Mouse (Mus musculus) Patski (cell line): Measurements from ENCODE around the gene Med24. TPM values are rescaled to one million over a fixed set of nuclear protein-coding genes. Genes with fewer than 3 reads are reported as not detected.
"Not testable (repeated sequence)": the region's sequence is repeated elsewhere in the genome, so short reads cannot be mapped to it uniquely, and the experiment has no call there.

ENCODE experiments used
- ATAC-seq: fragments of 100-300 bp; one replicate; pipeline ENCODE4 v1.8.0; 2021
- CTCF ChIA-PET: fragments of 350-600 bp; sonication (Branson Sonifier 250); formaldehyde crosslinking; loops from one replicate; lab custom pipeline; 2022; ENCODE audit warnings: inconsistent platforms; lab: Charles Lee
- POLR2A ChIA-PET: fragments of 350-600 bp; sonication (Branson Sonifier 250); formaldehyde crosslinking; loops from one replicate; lab custom pipeline; 2022; ENCODE audit warnings: antibody characterized with exemption, inconsistent platforms; lab: Charles Lee
- DNase-seq: peaks from one replicate; pipeline ENCODE4 v3.0.0-alpha.2; 2011; ENCODE audit warnings: low read depth, low spot score
- H3K27me3 ChIP-seq: fragments of 371-371 bp; one replicate; pipeline ENCODE4 v1.5.1; 2021
- CTCF ChIP-seq: fragments of 100-300 bp; IDR thresholded peaks from one replicate; pipeline ENCODE4 v1.5.1; 2021
- in situ Hi-C: fragments of 300-500 bp; cut with MboI; formaldehyde crosslinking; loops from 3 replicates; pipeline ENCODE4 v1.11.1; 2018; ENCODE audit warnings: low pct_unique_long_range_greater_than_20kb, mixed read lengths
- polyA plus RNA-seq: library from polyadenylated mRNA; unstranded; gene quantifications from one replicate; pipeline ENCODE4 v1.2.3, GENCODE M21; 2021

The Med24 gene
- polyA plus RNA-seq, 1 experiment from 2014 or later: 47.2 TPM

DNA sequence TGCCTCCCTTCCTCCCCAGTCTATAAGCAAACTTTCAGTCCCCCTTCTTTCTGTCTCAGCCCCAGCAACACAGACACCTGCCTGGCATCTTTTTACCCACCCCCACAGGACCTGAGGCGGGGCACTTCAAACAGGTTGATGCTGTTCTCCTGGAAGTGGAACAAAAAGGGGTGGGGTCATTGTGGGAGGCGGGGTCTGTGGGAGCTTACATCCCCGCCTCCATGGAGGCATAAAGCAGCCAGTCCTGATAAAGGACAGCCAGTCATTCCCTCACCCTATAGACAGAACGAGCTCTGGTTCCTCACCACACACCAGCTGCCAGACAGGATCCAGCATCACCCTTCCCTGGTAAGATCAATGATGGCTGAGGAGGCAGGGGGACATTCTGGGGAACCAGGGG is 65.1 kb downstream of the Med24 start, which contains the start of gene Gsdma:
Gene Gsdma (plus strand): TSS at position 261 of the 400 bp plus-strand sequence.
- CTCF ChIA-PET: interaction anchor here (1.4 kb wide), 1 partner anchor 9 kb away, joined by 3 read pairs; no protein-coding TSS in a partner anchor
- DNase-seq (no peak), ATAC-seq (no peak)
- in situ Hi-C loops: loop anchor here (5.0 kb wide), 1 partner anchor 57 kb away; no protein-coding TSS in a partner anchor
- peaks cover 13% of the 10 kb centered on the region for H3K27me3 ChIP-seq
- TF ChIP-seq CTCF: no peak
- POLR2A ChIA-PET: no interaction called here

DNA sequence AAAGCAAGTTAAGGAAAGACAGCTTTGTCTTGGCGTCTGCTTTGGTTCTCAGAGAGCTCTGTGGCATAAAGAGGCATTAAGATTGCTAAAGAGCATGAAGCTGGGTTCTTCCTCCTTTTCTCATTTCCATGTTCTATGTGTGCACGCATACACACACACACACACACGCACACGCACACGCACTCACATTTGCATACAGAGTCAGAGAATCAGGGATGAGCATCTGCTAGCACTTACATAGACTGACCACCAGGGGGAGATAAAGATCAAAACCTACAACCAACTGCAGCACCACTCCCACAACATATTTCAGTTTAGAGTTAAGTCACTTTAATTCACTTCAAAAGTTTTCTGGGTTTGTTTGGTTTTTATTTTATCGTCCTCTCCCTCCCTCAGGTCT is 68.7 kb downstream of the Med24 start:
- DNase-seq: no peak
- H3K27me3 ChIP-seq: peaks cover 12% of the 10 kb centered on the region
- POLR2A ChIA-PET: interaction anchor here (0.5 kb wide), 1 partner anchor 21 kb away, joined by 3 read pairs; no protein-coding TSS in a partner anchor
- in situ Hi-C loops: loop anchor here (5.0 kb wide), 1 partner anchor 53 kb away; no protein-coding TSS in a partner anchor
- CTCF ChIA-PET: interaction anchor here (1.1 to 2.8 kb wide), 5 partner anchors 12 to 27 kb away, joined by 3 to 22 read pairs (median 5); partner anchors contain the start of gene Psmd3
- peak; percentile 80 for TF ChIP-seq CTCF
- peak; percentile 53 for ATAC-seq

GRCm38 (mm10) chr11:98655076-98655475 is 74.2 kb downstream of the Med24 start:
- DNase-seq, in situ Hi-C loops: not testable (repeated sequence)

More at GRCm38 (mm10) chr11:98655076-98655475, 74.2 kb downstream of the Med24 start:
- peak; percentile 73 for TF ChIP-seq CTCF
- POLR2A ChIA-PET, ATAC-seq, CTCF ChIA-PET: not testable (repeated sequence)
- H3K27me3 ChIP-seq: peaks cover 17% of the 10 kb centered on the region

Other genes with a start within 250 kb of the Med24 start
- not detected for gene Ikzf3, start 183.4 kb downstream of the Med24 start, polyA plus RNA-seq
- gene Zpbp2, start 178.3 kb downstream of the Med24 start, polyA plus RNA-seq: 0.98 TPM
- 94.8 TPM for gene Ormdl3, start 142.1 kb downstream of the Med24 start, polyA plus RNA-seq
- not detected for gene Lrrc3c, start 131.1 kb downstream of the Med24 start, polyA plus RNA-seq
- gene Gm12355, start 103.8 kb downstream of the Med24 start, polyA plus RNA-seq: 16.4 TPM
- not detected for gene Gsdma3, start 103.1 kb downstream of the Med24 start, polyA plus RNA-seq
- gene Gsdma2, start 82.7 kb downstream of the Med24 start, polyA plus RNA-seq: not detected
- 0.06 TPM for gene Gsdma, start 65.1 kb downstream of the Med24 start, polyA plus RNA-seq
- 161 TPM for gene Psmd3, start 46.9 kb downstream of the Med24 start, polyA plus RNA-seq
- gene Csf3, start 28.2 kb downstream of the Med24 start, polyA plus RNA-seq: 0.62 TPM
- gene Thra, start 11.2 kb upstream of the Med24 start, polyA plus RNA-seq: 44.7 TPM
- 37.2 TPM for gene Nr1d1, start 45.9 kb upstream of the Med24 start, polyA plus RNA-seq
- gene Msl1, start 66.1 kb upstream of the Med24 start, polyA plus RNA-seq: 69.9 TPM
- 39.4 TPM for gene Casc3, start 75.5 kb upstream of the Med24 start, polyA plus RNA-seq
- 2.8 TPM for gene Rapgefl1, start 107.3 kb upstream of the Med24 start, polyA plus RNA-seq
- 11.2 TPM for gene Wipf2, start 134.2 kb upstream of the Med24 start, polyA plus RNA-seq
- 9.0 TPM for gene Cdc6, start 178.4 kb upstream of the Med24 start, polyA plus RNA-seq
- 31.2 TPM for gene Rara, start 198.4 kb upstream of the Med24 start, polyA plus RNA-seq